Mouse (Mus musculus) brain, embryonic 14.5 days (tissue): ENCODE data around the gene Vps9d1.

Experiments used
- CTCF ChIP-seq: fragments of 200-500 bp; IDR thresholded peaks from 2 replicates; pipeline ENCODE4 v1.5.1; 2012; ENCODE audit warnings: inconsistent platforms, mild to moderate bottlenecking, moderate library complexity, borderline replicate concordance; ENCODE audit not compliant: insufficient read depth, insufficient read length; ENCODE audit errors: extremely low read depth
- POLR2A ChIP-seq: fragments of 200-500 bp; IDR thresholded peaks from 2 replicates; pipeline ENCODE4 v1.6.1; 2012; ENCODE audit warnings: mild to moderate bottlenecking, inconsistent platforms, borderline replicate concordance; ENCODE audit not compliant: poor library complexity, insufficient read depth, insufficient read length, severe bottlenecking; ENCODE audit errors: extremely low read depth

- no peak for TF ChIP-seq CTCF
- TF ChIP-seq POLR2A: no peak
Measured at GRCm38 (mm10) chr8:123250940-123251339, 3.2 kb downstream of the Vps9d1 start.
